Mouse (Mus musculus) lung, postnatal 36 days (tissue): ENCODE results near the gene Gm21863.
"Not testable (repeated sequence)": the region's sequence is repeated elsewhere in the genome, so short reads cannot be mapped to it uniquely, and the experiment has no call there.

Experiments used
- DNase-seq: peaks from one replicate; pipeline ENCODE4 v3.0.0; 2022; ENCODE audit warnings: mixed read lengths

The Gm21863 gene

DNA sequence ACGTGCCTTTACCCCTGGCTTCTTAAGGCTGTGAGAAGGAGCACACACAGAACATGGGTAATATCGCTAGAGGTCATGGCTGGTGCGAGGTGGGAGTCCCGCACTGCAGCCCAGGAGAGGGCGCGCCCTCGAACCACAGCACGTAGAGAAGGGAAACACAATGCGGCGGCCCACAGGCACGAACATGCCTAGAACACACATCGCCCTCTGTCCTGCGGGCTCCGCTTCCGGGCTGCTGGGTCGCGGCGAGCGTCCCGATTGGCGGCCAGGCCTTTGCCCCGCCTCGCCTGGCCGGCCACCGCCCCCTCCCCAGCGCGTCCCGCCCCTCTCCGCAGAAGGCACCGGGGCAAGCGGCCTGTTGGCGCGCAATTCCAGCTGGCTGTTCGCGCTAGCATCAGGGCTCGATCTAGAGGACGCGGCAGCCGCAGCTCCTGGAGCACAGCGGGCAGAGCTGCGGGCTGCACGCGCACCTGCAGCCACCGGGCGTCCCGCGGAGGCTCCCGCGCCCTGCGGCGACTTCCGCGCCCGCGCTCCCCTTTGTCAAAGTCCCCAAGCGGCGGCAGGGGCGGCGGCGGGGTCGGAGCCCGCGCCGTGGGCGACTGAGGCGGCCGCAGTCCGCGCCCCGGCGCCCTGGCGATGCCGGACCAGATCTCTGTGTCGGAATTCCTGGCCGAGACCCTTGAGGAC, at the start of gene Gm21863:
Gm21863 (plus strand) TSS at position 637 of the 687 bp plus-strand sequence.
- DNase-seq: not testable (repeated sequence)

- DNase-seq: not testable (repeated sequence)
These were observed 26.3 kb upstream of the Gm21863 start for GRCm38 (mm10) chr12:19928049-19928448.
